Mouse (Mus musculus): ENCODE results near the gene Ryr2.

- no peak for TF ChIP-seq POLR2A (IDR thresholded peaks at IDR 0.05; ENCODE audit: extremely low read depth, insufficient read depth, low read length)
- TF ChIP-seq CTCF (IDR thresholded peaks at IDR 0.05; ENCODE audit: low read depth, low read length): no peak
Observed at GRCm38 (mm10) chr13:11535874-11536273, 570.9 kb downstream of the Ryr2 start.
